8 mouse cellular contexts compared by ENCODE assay signal in genomic region chr4:153975292-153975662, GRCm38 (mm10). TPM values are rescaled to one million over a fixed set of nuclear protein-coding genes. Genes with fewer than 3 reads are reported as not detected.
DNase-seq lines count a peak whose midpoint lies in the region; ATAC-seq and TF ChIP-seq lines count a peak whose summit lies in the region.

No protein-coding gene starts in this region.

- no peaks in the 10 kb centered on the region for H3K9me3 ChIP-seq in heart, embryonic 10.5 days
- no peaks in the 10 kb centered on the region for H3K9me3 ChIP-seq in ES-Bruce4 (replicated peaks; ENCODE audit: control insufficient read depth, insufficient read depth, low read length, poor library complexity, severe bottlenecking)
- no peaks in the 10 kb centered on the region for H3K9me3 ChIP-seq in forebrain, embryonic 15.5 days
- no peaks in the 10 kb centered on the region for H3K9me3 ChIP-seq in liver, embryonic 15.5 days (replicated peaks)
- H3K9me3 ChIP-seq in stomach, postnatal 0 days (ENCODE audit: control insufficient read depth, low read length): no peaks in the 10 kb centered on the region

- H3K4me1 ChIP-seq in heart, embryonic 10.5 days: peaks cover 23% of the 10 kb centered on the region
- no peaks in the 10 kb centered on the region for H3K4me1 ChIP-seq in ES-Bruce4 (ENCODE audit: control insufficient read depth, insufficient read depth, low read length)
- H3K4me1 ChIP-seq in forebrain, embryonic 15.5 days: peaks cover 39% of the 10 kb centered on the region
- H3K4me1 ChIP-seq in liver, embryonic 15.5 days (replicated peaks): peaks cover 42% of the 10 kb centered on the region
- H3K4me1 ChIP-seq in stomach, postnatal 0 days (replicated peaks; ENCODE audit: control insufficient read depth, insufficient read depth): no peaks in the 10 kb centered on the region

- DNase-seq in heart, embryonic 10.5 days (ENCODE audit: low spot score): peak; percentile 83
- no peak for DNase-seq in heart, postnatal 14 days
- no peak for DNase-seq in stomach, postnatal 0 days (ENCODE audit: low spot score)
- DNase-seq in layer of hippocampus, postnatal 25 days (ENCODE audit: extremely low spot score in 1 of 2, low spot score in 1 of 2): no peak
- DNase-seq in thymus, postnatal 36 days: no peak

- H3K27me3 ChIP-seq in heart, embryonic 10.5 days (ENCODE audit: insufficient read depth, poor library complexity, severe bottlenecking): no peaks in the 10 kb centered on the region
- H3K27me3 ChIP-seq in ES-Bruce4 (ENCODE audit: control insufficient read depth, insufficient read depth, low read length, poor library complexity, severe bottlenecking): no peaks in the 10 kb centered on the region
- no peaks in the 10 kb centered on the region for H3K27me3 ChIP-seq in forebrain, embryonic 15.5 days
- no peaks in the 10 kb centered on the region for H3K27me3 ChIP-seq in liver, embryonic 15.5 days
- no peaks in the 10 kb centered on the region for H3K27me3 ChIP-seq in stomach, postnatal 0 days (ENCODE audit: control insufficient read depth, insufficient read depth, low read length)

- TF ChIP-seq EP300 in ES-Bruce4 (IDR thresholded peaks at IDR 0.05; ENCODE audit: insufficient read depth, low read depth, low read length): no peak
- no peak for TF ChIP-seq EP300 in stomach, postnatal 0 days (optimal IDR thresholded peaks at IDR 0.05)

- H3K27ac ChIP-seq in heart, embryonic 10.5 days: peak overlapping the region; percentile 88
- H3K27ac ChIP-seq in ES-Bruce4 (ENCODE audit: insufficient read depth, low read length): no peak overlapping the region
- peak overlapping the region; percentile 76 for H3K27ac ChIP-seq in forebrain, embryonic 15.5 days (replicated peaks)
- peak overlapping the region; percentile 63 for H3K27ac ChIP-seq in liver, embryonic 15.5 days (replicated peaks)
- H3K27ac ChIP-seq in stomach, postnatal 0 days (replicated peaks): peak overlapping the region; percentile 58; the same call in 1 of the 2 replicates

- no peak for TF ChIP-seq CTCF in ES-Bruce4 (IDR thresholded peaks at IDR 0.05; ENCODE audit: low read depth, low read length)
- no peak for TF ChIP-seq CTCF in stomach, postnatal 0 days (IDR thresholded peaks at IDR 0.05; ENCODE audit: low read depth)

- H3K9ac ChIP-seq in ES-Bruce4 (ENCODE audit: low read depth, poor library complexity, severe bottlenecking): peak overlapping the region; percentile 33
- peak overlapping the region; percentile 97 for H3K9ac ChIP-seq in forebrain, embryonic 15.5 days (replicated peaks)
- H3K9ac ChIP-seq in liver, embryonic 15.5 days: peak overlapping the region; percentile 80
- peak overlapping the region; percentile 91 for H3K9ac ChIP-seq in stomach, postnatal 0 days (ENCODE audit: low read length)

- no peak for TF ChIP-seq POLR2A in ES-Bruce4 (IDR thresholded peaks at IDR 0.05; ENCODE audit: insufficient read depth, low read length)

- ATAC-seq in forebrain, embryonic 15.5 days (replicated peaks): no peak
- peak; percentile 78 for ATAC-seq in liver, embryonic 15.5 days (ENCODE audit: insufficient read depth)
- ATAC-seq in stomach, postnatal 0 days (ENCODE audit: low FRiP score, low TSS enrichment): peak; percentile 64

- intact Hi-C loops in heart, postnatal 14 days (cut with DNase I): loop anchor here (2.0 kb wide), 1 partner anchor 36 kb away; the partner anchor contains the start of gene Lrrc47

- H3K36me3 ChIP-seq in heart, embryonic 10.5 days: peaks cover 35% of the 10 kb centered on the region
- H3K36me3 ChIP-seq in ES-Bruce4 (ENCODE audit: control insufficient read depth, insufficient read depth, low read length, poor library complexity, severe bottlenecking): no peaks in the 10 kb centered on the region
- peaks cover 22% of the 10 kb centered on the region for H3K36me3 ChIP-seq in forebrain, embryonic 15.5 days
- peaks cover 25% of the 10 kb centered on the region for H3K36me3 ChIP-seq in liver, embryonic 15.5 days (replicated peaks)
- no peaks in the 10 kb centered on the region; the same call in 1 of the 2 replicates for H3K36me3 ChIP-seq in stomach, postnatal 0 days (ENCODE audit: control insufficient read depth, insufficient read depth, low read length)

- peak overlapping the region; percentile 76 for H3K4me3 ChIP-seq in heart, embryonic 10.5 days
- peak overlapping the region; percentile 70 for H3K4me3 ChIP-seq in ES-Bruce4 (ENCODE audit: low read depth, low read length)
- H3K4me3 ChIP-seq in forebrain, embryonic 15.5 days: peak overlapping the region; percentile 100
- peak overlapping the region; percentile 96 for H3K4me3 ChIP-seq in liver, embryonic 15.5 days (replicated peaks)
- peak overlapping the region; percentile 97 for H3K4me3 ChIP-seq in stomach, postnatal 0 days (ENCODE audit: low read depth, low read length)

- H3K4me2 ChIP-seq in forebrain, embryonic 15.5 days (replicated peaks): peak overlapping the region; percentile 96
- H3K4me2 ChIP-seq in liver, embryonic 15.5 days: peak overlapping the region; percentile 86
- peak overlapping the region; percentile 91 for H3K4me2 ChIP-seq in stomach, postnatal 0 days (replicated peaks; ENCODE audit: low read depth)

- WGBS in heart, embryonic 10.5 days: 1% methylated on average over 33 of the region's 33 CpGs
- under 1% methylated on average over 33 of the region's 33 CpGs for WGBS in forebrain, embryonic 15.5 days
- under 1% methylated on average over 33 of the region's 33 CpGs for WGBS in liver, embryonic 15.5 days (ENCODE audit: insufficient replicate concordance)
- WGBS in stomach, postnatal 0 days: 1% methylated on average over 24 of the region's 33 CpGs

RNA-seq across cellular contexts. Expression of gene Cep104, which starts 0.3 kb away (rescaled TPM):
- polyA plus RNA-seq in heart, embryonic 10.5 days (2016; fragmentation: Nextera tagmentation; extraction: Ambion mirVana): 15.8 and 17.7 TPM in 2 replicates
- total RNA-seq in heart, postnatal 14 days (2021): 10 to 100 TPM; 25.1 to 26.4 TPM
- polyA plus RNA-seq in ES-Bruce4 (2011; ENCODE audit: insufficient read depth, insufficient read length, low read depth, missing spikeins): 17.6 and 20.2 TPM in 2 replicates
- 20.0 and 21.7 TPM in 2 replicates for polyA plus RNA-seq in forebrain, embryonic 15.5 days (2015; fragmentation: Nextera tagmentation; extraction: Ambion mirVana)
- 6.4 and 6.7 TPM in 2 replicates for polyA plus RNA-seq in liver, embryonic 15.5 days (2015; fragmentation: Nextera tagmentation; extraction: Ambion mirVana)
- polyA plus RNA-seq in stomach, postnatal 0 days (2015; fragmentation: Nextera tagmentation; extraction: Ambion mirVana): 4.6 and 4.9 TPM in 2 replicates
- 10 to 100 TPM; 31.0 to 31.3 TPM for total RNA-seq in layer of hippocampus, postnatal 25 days (2021)

RNA-seq across cellular contexts. Expression of gene Dffb, which starts 0.4 kb away (rescaled TPM):
- polyA plus RNA-seq in heart, embryonic 10.5 days (2016; fragmentation: Nextera tagmentation; extraction: Ambion mirVana): 7.8 and 9.3 TPM in 2 replicates
- 1 to 10 TPM; 3.7 to 4.9 TPM for total RNA-seq in heart, postnatal 14 days (2021)
- 17.3 and 18.5 TPM in 2 replicates for polyA plus RNA-seq in ES-Bruce4 (2011; ENCODE audit: insufficient read depth, insufficient read length, low read depth, missing spikeins)
- polyA plus RNA-seq in forebrain, embryonic 15.5 days (2015; fragmentation: Nextera tagmentation; extraction: Ambion mirVana): 11.8 and 12.8 TPM in 2 replicates
- polyA plus RNA-seq in liver, embryonic 15.5 days (2015; fragmentation: Nextera tagmentation; extraction: Ambion mirVana): 7.1 and 7.4 TPM in 2 replicates
- polyA plus RNA-seq in stomach, postnatal 0 days (2015; fragmentation: Nextera tagmentation; extraction: Ambion mirVana): 5.8 and 6.0 TPM in 2 replicates
- 10 to 100 TPM in 1 of 2 experiments, 1 to 10 TPM in 1; 8.3 to 11.9 TPM for total RNA-seq in layer of hippocampus, postnatal 25 days (2021)

RNA-seq across cellular contexts. Expression of gene A430005L14Rik, which starts 18.2 kb away (rescaled TPM):
- polyA plus RNA-seq in heart, embryonic 10.5 days (2016; fragmentation: Nextera tagmentation; extraction: Ambion mirVana): 65.1 and 85.6 TPM in 2 replicates
- total RNA-seq in heart, postnatal 14 days (2021): 10 to 100 TPM; 13.5 to 16.1 TPM
- 39.0 and 42.6 TPM in 2 replicates for polyA plus RNA-seq in ES-Bruce4 (2011; ENCODE audit: insufficient read depth, insufficient read length, low read depth, missing spikeins)
- polyA plus RNA-seq in forebrain, embryonic 15.5 days (2015; fragmentation: Nextera tagmentation; extraction: Ambion mirVana): 64.8 and 69.1 TPM in 2 replicates
- polyA plus RNA-seq in liver, embryonic 15.5 days (2015; fragmentation: Nextera tagmentation; extraction: Ambion mirVana): 50.2 and 53.7 TPM in 2 replicates
- 50.0 and 51.8 TPM in 2 replicates for polyA plus RNA-seq in stomach, postnatal 0 days (2015; fragmentation: Nextera tagmentation; extraction: Ambion mirVana)
- total RNA-seq in layer of hippocampus, postnatal 25 days (2021): 10 to 100 TPM; 21.5 to 26.4 TPM

RNA-seq across cellular contexts. Expression of gene Lrrc47, which starts 36.3 kb away (rescaled TPM):
- 18.5 and 27.0 TPM in 2 replicates for polyA plus RNA-seq in heart, embryonic 10.5 days (2016; fragmentation: Nextera tagmentation; extraction: Ambion mirVana)
- 10 to 100 TPM; 33.8 to 36.3 TPM for total RNA-seq in heart, postnatal 14 days (2021)
- 44.8 and 47.2 TPM in 2 replicates for polyA plus RNA-seq in ES-Bruce4 (2011; ENCODE audit: insufficient read depth, insufficient read length, low read depth, missing spikeins)
- polyA plus RNA-seq in forebrain, embryonic 15.5 days (2015; fragmentation: Nextera tagmentation; extraction: Ambion mirVana): 25.8 TPM in 2 replicates
- 16.8 and 17.7 TPM in 2 replicates for polyA plus RNA-seq in liver, embryonic 15.5 days (2015; fragmentation: Nextera tagmentation; extraction: Ambion mirVana)
- 10.6 and 12.5 TPM in 2 replicates for polyA plus RNA-seq in stomach, postnatal 0 days (2015; fragmentation: Nextera tagmentation; extraction: Ambion mirVana)
- 10 to 100 TPM; 54.6 to 71.1 TPM for total RNA-seq in layer of hippocampus, postnatal 25 days (2021)

RNA-seq across cellular contexts. Expression of gene Smim1, which starts 50.8 kb away (rescaled TPM):
- polyA plus RNA-seq in heart, embryonic 10.5 days (2016; fragmentation: Nextera tagmentation; extraction: Ambion mirVana): 120 and 132 TPM in 2 replicates
- 1 to 10 TPM; 5.8 to 7.0 TPM for total RNA-seq in heart, postnatal 14 days (2021)
- polyA plus RNA-seq in ES-Bruce4 (2011; ENCODE audit: insufficient read depth, insufficient read length, low read depth, missing spikeins): 12.1 and 15.8 TPM in 2 replicates
- 3.6 and 3.8 TPM in 2 replicates for polyA plus RNA-seq in forebrain, embryonic 15.5 days (2015; fragmentation: Nextera tagmentation; extraction: Ambion mirVana)
- polyA plus RNA-seq in liver, embryonic 15.5 days (2015; fragmentation: Nextera tagmentation; extraction: Ambion mirVana): 321 and 326 TPM in 2 replicates
- 29.8 and 31.2 TPM in 2 replicates for polyA plus RNA-seq in stomach, postnatal 0 days (2015; fragmentation: Nextera tagmentation; extraction: Ambion mirVana)
- total RNA-seq in layer of hippocampus, postnatal 25 days (2021): 1 to 10 TPM; 7.5 to 9.5 TPM

Comparison
In these comparisons a context has a peak if more than half of its experiments do, and no peak if none do; other contexts are left out.
1. H3K9ac ChIP-seq: peak in every context shown above with its lines; median percentile 97 in forebrain, embryonic 15.5 days; 91 in stomach, postnatal 0 days; 80 in liver, embryonic 15.5 days; 33 in ES-Bruce4.